Mouse (Mus musculus) right cerebral cortex, adult 2 months (tissue): ENCODE measurements around the gene 3110082I17Rik.

Source experiments
- DNase-seq, 2 experiments: peaks; one replicate each; pipeline ENCODE4 v3.0.0; 2021 to 2022; ENCODE audit warnings: low spot score in 2 of 2

3110082I17Rik gene

DNA sequence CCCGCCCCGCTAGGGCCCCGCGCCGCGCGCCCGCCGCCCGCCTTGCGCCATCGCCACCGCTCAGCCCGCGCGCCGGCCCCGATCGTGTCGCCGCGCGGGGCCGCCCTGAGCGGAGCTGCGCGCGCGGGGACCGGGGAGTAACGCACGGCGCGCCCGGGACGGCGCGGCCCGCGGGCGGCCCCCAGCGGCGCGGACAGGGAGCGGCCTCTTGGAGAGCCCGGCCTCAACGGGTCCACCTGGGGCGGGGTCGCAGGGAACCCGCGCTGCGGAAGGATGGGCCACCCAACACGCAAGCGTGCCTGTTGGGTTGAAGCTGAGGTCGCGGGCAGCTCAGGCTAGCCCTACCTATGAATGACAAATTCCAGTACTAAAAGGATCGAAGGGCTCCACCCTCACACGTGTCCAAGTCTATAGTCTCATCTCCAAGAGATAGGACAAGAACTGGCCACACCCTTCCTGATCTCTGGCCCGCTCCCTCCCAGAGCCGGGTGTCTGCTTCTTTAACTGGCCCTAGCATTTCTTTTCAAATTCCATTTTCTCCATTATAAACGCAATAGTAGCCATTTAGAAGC lies 134.8 kb downstream of the 3110082I17Rik start, which contains the start of gene Adap1:
Gene Adap1 (minus strand): TSS at position 228 of the 572 bp plus-strand sequence.
- DNase-seq: peak; percentile 56 to 70

GRCm38 (mm10) chr5:139324691-139325394 lies 135.5 kb downstream of the 3110082I17Rik start:
- DNase-seq: peak; percentile 58 to 59

DNA sequence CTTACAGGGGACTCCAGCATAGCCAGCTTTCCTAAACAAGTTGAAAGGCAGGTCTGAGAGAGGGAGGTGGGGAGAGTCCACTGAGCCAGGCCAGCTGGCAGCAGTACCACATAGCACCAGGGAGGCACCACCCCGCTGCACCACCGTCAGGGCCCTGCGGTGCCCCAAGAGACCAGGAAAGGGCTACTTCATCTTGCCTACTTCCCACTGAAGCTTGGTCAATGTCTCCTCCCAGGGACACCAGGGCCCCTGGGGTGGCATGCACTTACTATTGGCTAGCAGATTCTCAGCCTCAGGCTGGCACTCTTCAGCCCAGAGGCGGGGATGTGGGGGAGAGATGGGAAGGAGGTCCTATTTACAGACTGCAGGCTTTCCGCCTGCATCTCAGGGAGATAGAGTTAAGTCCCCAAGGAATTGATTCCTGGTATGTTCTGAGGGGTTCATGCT lies 136.3 kb downstream of the 3110082I17Rik start:
- DNase-seq: peak; percentile 57 to 65

GRCm38 (mm10) chr5:139323260-139323924 lies 136.9 kb downstream of the 3110082I17Rik start:
- peak in 1 of 2 experiments; percentile 39 for DNase-seq

GRCm38 (mm10) chr5:139321331-139321730 lies 139.0 kb downstream of the 3110082I17Rik start:
- peak in 1 of 2 experiments; percentile 23 for DNase-seq

DNA sequence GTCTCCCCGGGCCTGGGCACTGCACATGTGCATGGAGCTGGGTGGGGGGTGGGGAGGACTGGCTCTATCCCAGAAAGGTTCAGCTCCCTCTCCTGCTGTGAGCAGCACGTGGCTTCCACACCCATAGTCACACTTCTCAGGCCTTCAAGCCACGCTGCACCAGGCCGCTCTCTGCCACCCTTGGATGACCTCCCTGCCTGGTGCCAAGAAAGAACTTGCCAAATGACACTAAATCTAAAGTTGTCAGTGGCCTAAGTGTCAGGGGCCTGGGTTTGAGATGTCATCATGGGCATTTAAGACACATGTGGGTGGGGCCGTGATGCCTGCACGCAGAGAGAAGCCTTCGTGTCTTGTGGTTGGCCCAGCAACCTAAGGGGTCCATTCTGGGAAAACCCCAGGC lies 139.9 kb downstream of the 3110082I17Rik start:
- no peak for DNase-seq

- peak; percentile 69 to 82 for DNase-seq
Measured at GRCm38 (mm10) chr5:139317751-139318504, 142.4 kb downstream of the 3110082I17Rik start.

- no peak for DNase-seq
Measured at GRCm38 (mm10) chr5:139316982-139317675, 143.2 kb downstream of the 3110082I17Rik start.

GRCm38 (mm10) chr5:139314941-139315642 lies 145.2 kb downstream of the 3110082I17Rik start:
- DNase-seq: no peak

- DNase-seq: no peak
Measured at GRCm38 (mm10) chr5:139313536-139313935, 146.8 kb downstream of the 3110082I17Rik start.

GRCm38 (mm10) chr5:139311822-139312221 lies 148.5 kb downstream of the 3110082I17Rik start:
- DNase-seq: no peak

GRCm38 (mm10) chr5:139310477-139310876 lies 149.8 kb downstream of the 3110082I17Rik start:
- no peak for DNase-seq

GRCm38 (mm10) chr5:139309946-139310345 lies 150.4 kb downstream of the 3110082I17Rik start:
- no peak for DNase-seq
